Mouse (Mus musculus) lung, postnatal 0 days (tissue): ENCODE results near the gene Fam208a. TPM values are rescaled to one million over a fixed set of nuclear protein-coding genes. Genes with fewer than 3 reads are reported as not detected.

ENCODE experiments used
- ATAC-seq: fragments of 200-750 bp; cut with Nextera tagmentation; 2 replicates; pipeline ENCODE4 v1.8.0; 2017; ENCODE audit warnings: moderate library complexity
- DNase-seq: peaks from one replicate; pipeline ENCODE4 v3.0.0-alpha.2; 2016; ENCODE audit warnings: low spot score
- H3K27ac ChIP-seq: fragments of 300-500 bp; sonication (generic); 2 replicates; pipeline ENCODE4 v1.5.1; 2014; ENCODE audit warnings: antibody characterized with exemption, mild to moderate bottlenecking, low read length, mixed read lengths
- H3K27me3 ChIP-seq: fragments of 300-500 bp; sonication (generic); replicated peaks from 2 replicates; pipeline ENCODE4 v1.6.1; 2014; ENCODE audit warnings: low read length, mixed read lengths; ENCODE audit not compliant: insufficient read depth
- H3K36me3 ChIP-seq: fragments of 300-500 bp; sonication (generic); 2 replicates; pipeline ENCODE4 v1.6.1; 2014; ENCODE audit warnings: low read length, mixed read lengths; ENCODE audit not compliant: insufficient read depth
- H3K4me1 ChIP-seq: fragments of 300-500 bp; sonication (generic); 2 replicates; pipeline ENCODE4 v1.6.1; 2014; ENCODE audit warnings: antibody characterized with exemption, low read depth, low read length, mixed read lengths; ENCODE audit not compliant: insufficient read depth
- H3K4me2 ChIP-seq: fragments of 300-500 bp; sonication (generic); replicated peaks from 2 replicates; pipeline ENCODE4 v1.6.1; 2014; ENCODE audit warnings: low read depth, mild to moderate bottlenecking, low read length, moderate library complexity, mixed read lengths
- H3K4me3 ChIP-seq: fragments of 300-500 bp; sonication (generic); 2 replicates; pipeline ENCODE4 v1.5.1; 2014; ENCODE audit warnings: low read depth, low read length
- H3K9ac ChIP-seq: fragments of 300-500 bp; sonication (generic); replicated peaks from 2 replicates; pipeline ENCODE4 v1.6.1; 2014; ENCODE audit warnings: low read depth, mild to moderate bottlenecking
- H3K9me3 ChIP-seq: fragments of 300-500 bp; sonication (generic); 2 replicates; pipeline ENCODE4 v1.6.1; 2016; ENCODE audit warnings: low read length, mixed read lengths
- CTCF ChIP-seq: IDR thresholded peaks from 2 replicates; pipeline ENCODE4 v1.5.1; 2016; ENCODE audit warnings: antibody characterized with exemption, mild to moderate bottlenecking
- EP300 ChIP-seq: IDR thresholded peaks from 2 replicates; pipeline ENCODE4 v1.6.1; 2016; ENCODE audit warnings: antibody characterized with exemption, mild to moderate bottlenecking, control low read depth
- WGBS: fragments of 180-500 bp; shearing (Covaris S2); extraction: QIAGEN DNeasy Blood & Tissue Kit; methylation state at CpG from one replicate; pipeline ENCODE4 v1.1.7; 2014; 5-methylcytosine and 5-hydroxymethylcytosine counted together
- polyA plus RNA-seq: library from polyadenylated mRNA; unstranded; fragments of >200 nt; fragmentation: Nextera tagmentation; extraction: Ambion mirVana; gene quantifications from 2 replicates; pipeline ENCODE4 v1.2.1, GENCODE M21; 2015

Gene Fam208a
- polyA plus RNA-seq, 1 experiment from 2014 or later = 11.8 TPM

GRCm38 (mm10) chr14:27428973-27429711 is 508 bp downstream of the Fam208a start:
- no peaks in the 10 kb centered on the region for H3K9me3 ChIP-seq
- H3K4me3 ChIP-seq = peak overlapping the region; percentile 65
- no peaks in the 10 kb centered on the region for H3K36me3 ChIP-seq
- peak overlapping the region; percentile 98 for H3K9ac ChIP-seq
- TF ChIP-seq EP300 (no peak), CTCF (no peak)
- peak overlapping the region; percentile 92 for H3K4me2 ChIP-seq
- ATAC-seq (peak; percentile 81), DNase-seq (peak; percentile 95)
- no peaks in the 10 kb centered on the region for H3K4me1 ChIP-seq
- H3K27ac ChIP-seq = peak overlapping the region; percentile 100
- under 1% methylated on average over 52 of the region's 78 CpGs for WGBS
- H3K27me3 ChIP-seq = no peaks in the 10 kb centered on the region

DNA sequence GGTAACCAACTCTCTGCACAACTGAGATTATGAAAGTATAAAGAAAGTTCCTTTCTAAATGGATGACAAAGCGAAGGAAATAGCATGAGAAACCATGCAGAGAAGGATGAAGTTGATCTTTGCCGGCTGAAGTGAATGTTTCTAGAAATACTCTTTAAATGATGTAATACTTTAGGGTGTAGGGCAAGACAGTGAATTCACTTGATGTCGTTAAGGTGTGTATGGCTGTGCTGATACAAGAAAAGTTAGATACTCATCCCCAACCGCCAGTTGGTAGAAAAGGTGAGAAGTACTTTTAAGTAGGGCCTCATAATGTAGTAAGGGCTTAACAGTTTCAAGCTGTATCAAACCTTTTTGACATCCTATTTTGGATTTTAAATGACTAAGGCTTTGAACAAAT is 1.6 kb downstream of the Fam208a start:
- no peak for ATAC-seq
- no peaks in the 10 kb centered on the region for H3K4me1 ChIP-seq
- 81% methylated on average over 4 of the region's 4 CpGs for WGBS
- H3K4me2 ChIP-seq = peak overlapping the region; percentile 92; the same call in 1 of the 2 replicates
- H3K27me3 ChIP-seq = no peaks in the 10 kb centered on the region
- no peak overlapping the region for H3K27ac ChIP-seq
- H3K36me3 ChIP-seq = no peaks in the 10 kb centered on the region
- no peak overlapping the region for H3K9ac ChIP-seq
- no peak overlapping the region for H3K4me3 ChIP-seq
- no peaks in the 10 kb centered on the region for H3K9me3 ChIP-seq
- TF ChIP-seq EP300 (no peak), CTCF (no peak)
- DNase-seq = no peak

DNA sequence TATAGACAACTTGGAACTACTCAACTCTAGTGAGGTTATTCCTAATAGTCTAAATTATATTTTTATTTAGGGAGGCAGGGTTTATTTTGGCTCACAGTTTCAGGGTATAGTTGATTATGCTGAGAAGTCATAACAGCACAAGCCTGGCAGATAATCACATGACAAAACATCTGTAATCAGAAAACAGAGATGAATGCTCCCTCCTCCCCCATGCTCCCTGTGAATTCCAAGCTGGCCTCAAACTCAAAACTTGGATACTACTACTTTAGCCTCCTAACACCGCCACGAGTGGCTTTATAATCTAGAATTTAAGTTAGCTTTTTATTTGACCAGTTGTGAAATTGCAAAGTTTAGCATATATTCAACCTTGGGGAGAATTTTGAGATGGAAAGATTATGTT is 3.4 kb downstream of the Fam208a start:
- Histone ChIP-seq H3K4me1 (no peaks in the 10 kb centered on the region), H3K9me3 (no peaks in the 10 kb centered on the region), H3K36me3 (no peaks in the 10 kb centered on the region), H3K4me3 (no peak overlapping the region), H3K27me3 (no peaks in the 10 kb centered on the region), H3K4me2 (no peak overlapping the region), H3K27ac (no peak overlapping the region), H3K9ac (no peak overlapping the region)
- 96% methylated on average over 2 of the region's 2 CpGs for WGBS
- TF ChIP-seq CTCF (no peak), EP300 (no peak)
- DNase-seq = no peak
- no peak for ATAC-seq

DNA sequence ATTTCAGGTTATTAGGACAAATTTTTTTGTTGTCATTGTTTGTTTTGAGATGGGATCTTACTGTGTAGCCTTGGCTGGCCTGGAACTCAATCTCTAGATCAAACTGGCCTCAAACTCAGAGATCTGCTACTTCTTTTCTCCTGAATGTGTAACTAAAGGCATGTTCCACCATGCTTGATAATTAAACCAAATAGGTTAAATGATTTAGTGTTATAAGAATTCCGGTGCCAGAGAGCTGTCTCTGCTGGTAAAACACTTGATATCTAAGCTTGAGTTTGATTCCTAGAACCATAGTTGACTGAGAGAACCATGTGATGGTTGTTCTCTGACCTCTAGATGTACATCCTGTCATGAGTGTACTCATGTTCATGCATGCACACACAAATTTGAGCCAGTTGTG is 7.5 kb downstream of the Fam208a start:
- DNase-seq (no peak), ATAC-seq (no peak)
- H3K27ac ChIP-seq = no peak overlapping the region
- no peak overlapping the region for H3K9ac ChIP-seq
- no peaks in the 10 kb centered on the region for H3K9me3 ChIP-seq
- no peak for TF ChIP-seq EP300
- TF ChIP-seq CTCF = no peak
- H3K4me2 ChIP-seq = no peak overlapping the region
- 94% methylated on average over 1 of the region's 1 CpGs for WGBS
- no peaks in the 10 kb centered on the region for H3K36me3 ChIP-seq
- H3K4me3 ChIP-seq = no peak overlapping the region
- no peaks in the 10 kb centered on the region for H3K4me1 ChIP-seq
- H3K27me3 ChIP-seq = no peaks in the 10 kb centered on the region

GRCm38 (mm10) chr14:27436826-27437225 is 8.2 kb downstream of the Fam208a start:
- no peak for DNase-seq
- no peak for TF ChIP-seq EP300
- no peak for TF ChIP-seq CTCF
- H3K9ac ChIP-seq = no peak overlapping the region
- no peaks in the 10 kb centered on the region for H3K27me3 ChIP-seq
- ATAC-seq = no peak
- H3K4me3 ChIP-seq = no peak overlapping the region
- no peaks in the 10 kb centered on the region; the same call in 1 of the 2 replicates for H3K36me3 ChIP-seq
- H3K9me3 ChIP-seq = no peaks in the 10 kb centered on the region
- no peak overlapping the region for H3K27ac ChIP-seq
- 87% methylated on average over 3 of the region's 3 CpGs for WGBS
- no peaks in the 10 kb centered on the region for H3K4me1 ChIP-seq
- H3K4me2 ChIP-seq = no peak overlapping the region

DNA sequence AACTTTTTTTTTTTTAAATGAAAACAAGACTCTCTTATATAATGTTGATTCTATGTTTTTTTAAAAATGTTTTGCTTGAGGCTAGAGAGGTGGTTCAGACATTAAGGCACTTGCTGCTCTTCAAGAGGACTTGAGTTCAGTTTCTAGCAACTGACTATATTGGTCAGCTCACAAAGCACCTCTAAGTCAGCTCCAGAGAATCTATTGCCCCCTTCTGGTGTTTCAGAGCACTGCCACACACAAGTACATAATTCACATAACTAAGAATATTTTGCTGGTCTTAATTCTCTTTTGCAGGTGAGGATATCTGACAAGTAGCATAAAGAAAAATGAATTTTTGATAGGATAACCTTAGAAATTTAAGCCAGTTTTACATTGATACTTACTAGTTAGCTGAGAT is 12.3 kb downstream of the Fam208a start:
- no peaks in the 10 kb centered on the region for H3K9me3 ChIP-seq
- TF ChIP-seq CTCF = peak; percentile 56
- TF ChIP-seq EP300 = no peak
- no peaks in the 10 kb centered on the region for H3K27me3 ChIP-seq
- no peak overlapping the region for H3K9ac ChIP-seq
- DNase-seq (peak; percentile 25), ATAC-seq (no peak)
- H3K4me1 ChIP-seq = no peaks in the 10 kb centered on the region
- H3K4me2 ChIP-seq = no peak overlapping the region
- peaks cover 16% of the 10 kb centered on the region; the same call in 1 of the 2 replicates for H3K36me3 ChIP-seq
- no peak overlapping the region for H3K27ac ChIP-seq
- no peak overlapping the region for H3K4me3 ChIP-seq
